ENCODE assay signal across 13 mouse cellular contexts in genomic region chr2:49679135-49679964, GRCm38 (mm10).
A peak's percentile ranks its signal among the peaks of the same experiment; 100 is the strongest.
DNase-seq lines count a peak whose midpoint lies in the region; ATAC-seq and TF ChIP-seq lines count a peak whose summit lies in the region.
"Had no signal": no experiment of that assay in that cellular context is flagged by ENCODE, and none has a peak within 500 bp of the region (broad histone marks: within the 10 kb centered on the region; RNA-seq: fewer than 3 reads in every experiment).

No protein-coding gene starts in this region.

- no peak overlapping the region for H3K4me3 ChIP-seq in cortical plate, adult 2 months (ENCODE audit: insufficient read depth, low read length)
- H3K4me3 ChIP-seq in embryonic facial prominence, embryonic 12.5 days: no peak overlapping the region
- H3K4me3 ChIP-seq in hindbrain, embryonic 11.5 days (ENCODE audit: low read depth, low read length): no peak overlapping the region
- H3K4me3 ChIP-seq in midbrain, embryonic 15.5 days: no peak overlapping the region
- H3K4me3 ChIP-seq: heart, embryonic 13.5 days; intestine, embryonic 15.5 days; lung, embryonic 15.5 days had no signal

- WGBS in embryonic facial prominence, embryonic 12.5 days: 60% methylated on average over 16 of the region's 16 CpGs
- WGBS in hindbrain, embryonic 11.5 days: 57% methylated on average over 16 of the region's 16 CpGs
- WGBS in midbrain, embryonic 15.5 days: 41% methylated on average over 16 of the region's 16 CpGs

- TF ChIP-seq POLR2A in cortical plate, adult 2 months (IDR thresholded peaks at IDR 0.05; ENCODE audit: extremely low read depth, insufficient read depth, low read length): no peak

- 0 out of 2 replicates have a peak, but pooled peaks cover 4% of the 10 kb centered on the region for H3K36me3 ChIP-seq in embryonic facial prominence, embryonic 12.5 days
- no peaks in the 10 kb centered on the region for H3K36me3 ChIP-seq in hindbrain, embryonic 11.5 days (ENCODE audit: control insufficient read depth, insufficient read depth, low read length)
- 0 out of 2 replicates have a peak, but pooled peaks cover 4% of the 10 kb centered on the region for H3K36me3 ChIP-seq in midbrain, embryonic 15.5 days (replicated peaks)
- H3K36me3 ChIP-seq: heart, embryonic 13.5 days; intestine, embryonic 15.5 days; lung, embryonic 15.5 days had no signal

- TF ChIP-seq CTCF in cortical plate, adult 2 months (IDR thresholded peaks at IDR 0.05; ENCODE audit: extremely low read depth, insufficient read depth, low read length): no peak

- DNase-seq in hindbrain, embryonic 11.5 days (ENCODE audit: low spot score): no peak
- no peak for DNase-seq in left cerebral cortex, postnatal 10 days (ENCODE audit: extremely low spot score in 1 of 2, low spot score in 2 of 2)
- no peak for DNase-seq in layer of hippocampus, adult 8-10 months (ENCODE audit: low spot score in 2 of 2)
- no peak for DNase-seq in gastrocnemius, adult 18-20 months (ENCODE audit: low spot score)
- DNase-seq: adrenal gland, postnatal 14 days; cerebellum, adult 11 months; embryo, embryonic 11 days had no signal

- ATAC-seq in embryonic facial prominence, embryonic 12.5 days (ENCODE audit: insufficient number of reproducible peaks, insufficient read depth, low FRiP score, low TSS enrichment): peak; percentile 58; the same call in 1 of the 2 replicates
- peak; percentile 63 for ATAC-seq in hindbrain, embryonic 11.5 days (ENCODE audit: low FRiP score)
- peak; percentile 62 for ATAC-seq in midbrain, embryonic 15.5 days (replicated peaks)
- ATAC-seq: intestine, embryonic 15.5 days had no signal

- intact Hi-C loops in left cerebral cortex, postnatal 10 days (cut with DNase I): no loop called here

- no peak overlapping the region for H3K9ac ChIP-seq in embryonic facial prominence, embryonic 12.5 days
- no peak overlapping the region for H3K9ac ChIP-seq in hindbrain, embryonic 11.5 days (ENCODE audit: low read depth, low read length)
- H3K9ac ChIP-seq in midbrain, embryonic 15.5 days: no peak overlapping the region
- H3K9ac ChIP-seq: heart, embryonic 13.5 days; intestine, embryonic 15.5 days; lung, embryonic 15.5 days had no signal

- H3K27ac ChIP-seq in cortical plate, adult 2 months (ENCODE audit: insufficient read depth, low read length): 0 out of 2 replicates have a peak overlapping the region, but pooled peaks have one; percentile 3
- no peak overlapping the region for H3K27ac ChIP-seq in embryonic facial prominence, embryonic 12.5 days
- peak overlapping the region; percentile 24; the same call in 1 of the 2 replicates for H3K27ac ChIP-seq in hindbrain, embryonic 11.5 days (ENCODE audit: low read depth, low read length)
- peak overlapping the region; percentile 73 for H3K27ac ChIP-seq in midbrain, embryonic 15.5 days
- H3K27ac ChIP-seq: heart, embryonic 13.5 days; intestine, embryonic 15.5 days; lung, embryonic 15.5 days had no signal

- no peaks in the 10 kb centered on the region for H3K27me3 ChIP-seq in embryonic facial prominence, embryonic 12.5 days
- H3K27me3 ChIP-seq in hindbrain, embryonic 11.5 days (ENCODE audit: control insufficient read depth, insufficient read depth, low read length): no peaks in the 10 kb centered on the region
- no peaks in the 10 kb centered on the region for H3K27me3 ChIP-seq in midbrain, embryonic 15.5 days (replicated peaks)
- H3K27me3 ChIP-seq: heart, embryonic 13.5 days; intestine, embryonic 15.5 days; lung, embryonic 15.5 days had no signal

- no peaks in the 10 kb centered on the region for H3K9me3 ChIP-seq in embryonic facial prominence, embryonic 12.5 days
- no peaks in the 10 kb centered on the region for H3K9me3 ChIP-seq in hindbrain, embryonic 11.5 days (ENCODE audit: control insufficient read depth, low read length)
- no peaks in the 10 kb centered on the region for H3K9me3 ChIP-seq in midbrain, embryonic 15.5 days
- H3K9me3 ChIP-seq: heart, embryonic 13.5 days; intestine, embryonic 15.5 days; lung, embryonic 15.5 days had no signal

- H3K4me1 ChIP-seq in cortical plate, adult 2 months (ENCODE audit: control insufficient read depth, insufficient read depth, low read length): peaks cover 18% of the 10 kb centered on the region
- H3K4me1 ChIP-seq in embryonic facial prominence, embryonic 12.5 days: peaks cover 25% of the 10 kb centered on the region
- H3K4me1 ChIP-seq in hindbrain, embryonic 11.5 days (replicated peaks; ENCODE audit: control insufficient read depth, insufficient read depth, low read length): peaks cover 8% of the 10 kb centered on the region; the same call in 1 of the 2 replicates
- peaks cover 59% of the 10 kb centered on the region for H3K4me1 ChIP-seq in midbrain, embryonic 15.5 days
- H3K4me1 ChIP-seq: heart, embryonic 13.5 days; intestine, embryonic 15.5 days; lung, embryonic 15.5 days had no signal

- no peak overlapping the region for H3K4me2 ChIP-seq in embryonic facial prominence, embryonic 12.5 days (replicated peaks)
- H3K4me2 ChIP-seq in hindbrain, embryonic 11.5 days (replicated peaks; ENCODE audit: low read depth, low read length): no peak overlapping the region
- H3K4me2 ChIP-seq in midbrain, embryonic 15.5 days: no peak overlapping the region
- H3K4me2 ChIP-seq: heart, embryonic 13.5 days; intestine, embryonic 15.5 days; lung, embryonic 15.5 days had no signal
